Mouse (Mus musculus): ENCODE data around the gene Naa40.

Naa40 gene

DNA sequence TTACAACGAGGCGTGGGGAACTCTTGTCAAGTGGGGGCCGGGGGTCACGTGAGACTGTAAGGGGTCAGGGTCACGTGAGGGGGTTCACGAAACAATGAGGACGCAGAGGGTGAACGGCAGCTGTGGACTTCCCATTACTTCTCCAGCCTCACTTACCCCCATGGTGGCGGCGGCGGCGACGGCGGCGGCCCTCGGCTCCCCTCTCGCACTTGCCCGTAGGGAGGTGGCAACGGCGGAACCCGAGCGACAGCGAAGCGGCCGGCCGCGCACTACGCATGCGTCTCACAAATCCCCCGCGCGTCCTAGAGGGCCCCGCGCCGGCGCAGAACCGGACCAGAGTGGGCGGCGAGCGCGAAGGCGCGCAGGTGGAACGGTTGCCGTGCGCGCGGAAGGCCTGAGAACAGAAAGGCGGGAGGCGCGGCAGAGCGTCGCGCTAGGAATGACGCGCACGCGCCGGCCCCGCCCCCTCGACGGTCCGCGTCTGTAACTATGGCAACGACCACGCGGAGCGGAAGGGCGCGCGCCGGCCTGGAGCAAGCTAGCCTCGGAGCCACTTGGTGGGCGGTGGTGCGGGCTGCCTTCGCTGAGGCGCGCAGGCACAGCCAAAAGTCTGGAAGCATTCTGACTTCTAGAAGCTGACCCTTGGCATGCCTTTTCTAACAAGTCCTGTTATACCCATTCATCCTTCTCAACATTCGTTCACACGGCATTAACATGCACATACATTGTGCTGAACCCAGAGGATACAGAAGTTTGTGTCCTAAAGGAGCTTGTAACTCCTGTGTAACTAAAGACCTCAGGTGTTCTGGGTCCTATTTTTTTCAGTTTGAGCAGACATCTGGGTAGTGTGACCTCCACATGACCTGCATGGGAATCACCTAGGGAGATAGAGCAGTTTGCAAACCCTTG lies at the start of gene Naa40:
Gene Naa40, minus strand, starts transcription at position 402 of the 909 bp plus-strand sequence.
- peak; percentile 94 for DNase-seq (ENCODE audit: extremely low read depth, insufficient read length, low spot score)

DNA sequence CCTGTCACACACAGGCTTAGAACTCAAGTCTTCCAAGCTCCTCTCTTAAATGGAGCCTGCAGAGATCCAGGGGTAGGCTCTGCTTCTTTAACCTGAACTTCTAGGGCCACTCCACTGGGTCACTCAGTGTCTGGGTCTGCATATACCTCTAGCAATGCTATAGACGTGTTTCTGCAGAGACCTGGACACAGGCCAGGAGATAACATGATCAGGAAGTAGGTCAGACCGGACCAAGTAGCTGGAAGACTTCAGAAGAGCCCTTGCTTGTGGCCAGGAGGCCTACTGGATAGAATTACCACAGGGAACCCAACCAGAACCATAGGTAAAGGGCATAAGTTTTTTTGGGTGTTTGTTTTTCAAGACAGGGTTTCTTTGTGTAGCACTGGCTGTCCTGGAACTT lies 48.8 kb upstream of the Naa40 start:
- DNase-seq (ENCODE audit: extremely low read depth, insufficient read length, low spot score), result no peak

DNA sequence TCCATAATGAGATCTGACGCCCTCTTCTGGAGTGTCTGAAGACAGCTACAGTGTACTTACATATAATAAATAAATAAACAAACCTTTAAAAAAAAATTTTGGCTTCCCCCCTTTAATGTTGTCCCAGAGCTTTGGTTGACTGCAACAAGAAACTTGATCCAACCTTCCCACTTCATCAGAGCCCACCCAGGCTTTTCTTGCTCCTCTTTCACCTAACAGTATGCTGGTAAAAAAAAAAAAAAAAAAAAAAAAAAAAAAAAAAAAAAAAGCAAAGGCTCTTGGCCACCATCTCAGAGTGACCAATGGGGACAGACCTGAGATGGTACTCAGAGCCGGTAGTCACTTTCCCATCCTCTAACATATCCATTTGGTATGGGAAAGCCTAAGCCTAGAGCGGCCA lies 47.3 kb upstream of the Naa40 start:
- DNase-seq (ENCODE audit: extremely low read depth, insufficient read length, low spot score), result no peak

DNA sequence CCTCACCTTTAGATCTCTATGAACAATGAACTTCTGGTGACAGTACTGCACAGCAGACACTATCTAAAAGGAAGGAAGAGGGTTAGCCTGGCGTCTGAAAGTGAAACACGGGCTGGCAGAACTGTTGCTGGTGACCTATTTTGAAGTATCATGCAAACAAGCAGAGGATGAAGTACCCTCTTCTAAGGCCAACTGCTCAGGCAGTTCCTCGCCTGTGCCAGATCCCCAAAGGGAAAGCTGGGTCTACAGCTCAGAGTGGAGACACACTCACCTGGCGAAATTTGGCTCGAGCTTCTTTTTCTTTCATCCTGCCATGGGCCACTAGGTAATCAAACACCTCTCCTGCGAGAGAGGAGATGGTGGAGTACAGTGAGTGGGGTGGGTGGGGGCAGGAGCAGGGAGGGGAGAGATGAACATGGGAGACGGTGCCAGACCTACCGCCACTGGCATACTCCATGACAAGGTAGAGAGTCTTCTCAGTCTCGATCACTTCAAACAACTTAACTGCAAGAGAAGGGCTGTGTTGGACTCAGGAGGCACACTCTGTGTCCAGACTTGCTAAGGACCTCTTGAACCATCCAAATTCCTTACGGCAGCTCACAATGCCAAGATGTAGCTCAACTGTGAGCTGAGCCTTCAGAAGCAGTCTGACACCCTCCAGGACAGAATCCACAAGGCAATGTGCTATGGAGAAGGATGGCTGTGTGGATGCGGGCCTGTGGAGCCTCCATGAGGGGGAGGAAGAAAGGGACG lies 45.8 kb upstream of the Naa40 start:
- no peak for DNase-seq (ENCODE audit: extremely low read depth, insufficient read length, low spot score)

DNA sequence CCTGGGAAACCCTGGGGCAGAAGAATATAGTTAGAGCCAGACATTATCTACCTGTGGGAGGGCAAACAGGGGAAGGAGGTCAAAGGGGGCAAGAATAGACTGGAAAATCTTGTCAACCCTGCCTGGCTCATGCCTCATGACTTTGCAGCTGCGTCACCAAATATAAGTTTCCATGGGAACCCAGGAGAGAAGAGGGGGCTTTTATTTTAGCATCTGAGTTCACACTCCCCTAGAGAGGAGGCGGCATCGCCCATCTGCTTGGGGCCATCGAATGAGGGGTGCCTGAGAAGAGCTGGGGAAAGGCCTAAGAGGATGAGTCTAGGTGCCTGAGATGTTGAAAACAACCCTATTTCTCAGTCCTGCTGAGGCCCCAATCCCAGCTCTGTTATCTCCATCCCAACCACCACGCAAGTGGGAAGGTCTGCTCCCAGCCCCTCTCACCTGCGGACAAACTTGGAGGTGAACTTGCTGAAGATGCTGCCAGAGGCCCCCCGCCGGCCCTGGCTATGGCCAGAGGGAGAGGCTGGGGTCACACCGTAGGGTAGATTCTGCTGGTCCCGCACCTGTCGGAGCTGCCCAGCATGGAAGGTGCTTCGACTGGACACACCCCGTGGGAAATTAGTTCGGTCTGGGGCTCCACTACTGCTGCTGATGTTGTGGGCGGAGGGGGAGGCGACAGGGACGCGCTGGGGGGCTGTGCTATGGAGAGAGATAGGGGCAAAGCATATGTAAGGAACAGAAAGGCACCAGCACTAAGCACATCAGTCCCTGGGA lies 39.8 kb upstream of the Naa40 start:
- no peak for DNase-seq (ENCODE audit: extremely low read depth, insufficient read length, low spot score)

DNA sequence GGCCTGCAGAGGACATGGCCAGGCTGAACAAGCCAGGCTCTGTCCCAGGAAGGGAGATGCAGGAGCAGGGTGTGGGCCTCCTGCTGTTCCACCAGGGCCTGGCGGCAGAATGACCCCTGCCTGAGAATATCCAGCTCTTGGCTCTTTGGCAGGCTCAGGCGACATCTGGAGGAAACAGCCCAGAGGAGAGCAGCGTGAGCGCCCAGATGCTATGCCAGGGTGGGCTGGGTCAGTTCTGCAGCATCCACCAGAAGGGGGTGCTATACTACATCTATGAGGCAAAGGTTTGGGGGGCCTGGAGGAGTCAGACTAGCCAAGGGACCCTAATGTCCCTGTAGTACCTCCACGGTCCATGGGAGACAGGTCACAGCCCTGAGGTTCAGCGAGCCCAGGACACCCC lies 38.1 kb upstream of the Naa40 start:
- no peak for DNase-seq (ENCODE audit: extremely low read depth, insufficient read length, low spot score)

DNA sequence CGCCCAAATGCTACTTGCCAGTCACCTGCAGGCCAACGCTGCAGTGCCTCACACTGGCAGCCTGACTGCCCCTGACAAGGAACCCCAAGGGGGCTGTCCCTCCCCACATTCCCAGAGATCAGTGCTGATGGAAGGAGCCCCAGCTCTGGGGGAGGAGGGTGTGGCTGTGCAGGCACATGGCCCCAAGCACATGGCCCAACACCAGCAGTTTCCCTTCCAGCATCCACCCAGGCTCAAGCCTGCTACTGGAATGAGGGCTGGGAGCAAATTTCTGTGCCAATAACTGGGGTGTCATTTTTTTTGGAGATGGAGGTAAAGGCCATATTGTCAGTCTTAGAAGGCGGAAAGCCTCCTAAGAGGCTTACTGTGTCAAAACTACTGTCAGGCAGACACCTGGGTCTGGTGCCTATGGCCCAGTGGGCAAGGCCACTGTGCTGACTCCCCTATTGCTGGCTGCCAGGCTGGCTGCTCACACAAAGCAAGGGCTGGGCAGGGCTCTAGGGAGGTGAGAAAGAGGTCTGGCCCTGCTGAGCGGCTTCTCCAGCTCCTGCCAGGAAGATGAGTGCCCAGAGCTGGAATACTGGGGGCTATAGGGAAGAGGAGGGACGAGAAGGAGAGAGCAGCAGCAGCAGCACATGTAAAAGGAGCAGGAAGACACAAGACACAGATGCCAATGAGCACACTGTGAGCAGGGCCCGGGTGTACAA lies 37.4 kb upstream of the Naa40 start:
- no peak for DNase-seq (ENCODE audit: extremely low read depth, insufficient read length, low spot score)

DNA sequence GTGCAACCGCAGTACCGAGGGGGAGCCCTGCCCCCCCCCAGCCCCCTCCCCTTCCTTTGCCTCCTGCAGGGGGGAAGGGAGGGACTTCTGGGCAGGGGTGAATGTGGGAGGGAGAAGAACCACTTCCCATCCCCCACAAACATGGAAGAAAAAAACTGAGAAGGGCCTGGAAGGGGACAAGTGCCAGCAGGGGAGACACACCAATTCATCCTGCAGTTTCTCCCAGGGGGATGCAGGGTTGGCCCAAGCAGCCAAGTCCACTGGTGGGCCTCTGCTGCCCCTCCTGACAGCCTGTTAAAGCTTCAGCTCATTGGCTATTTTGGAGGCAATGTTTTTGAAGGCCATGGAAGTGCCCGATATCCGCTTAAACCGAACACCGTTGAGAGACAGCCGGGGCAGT lies 35.8 kb upstream of the Naa40 start:
- no peak for DNase-seq (ENCODE audit: extremely low read depth, insufficient read length, low spot score)

DNA sequence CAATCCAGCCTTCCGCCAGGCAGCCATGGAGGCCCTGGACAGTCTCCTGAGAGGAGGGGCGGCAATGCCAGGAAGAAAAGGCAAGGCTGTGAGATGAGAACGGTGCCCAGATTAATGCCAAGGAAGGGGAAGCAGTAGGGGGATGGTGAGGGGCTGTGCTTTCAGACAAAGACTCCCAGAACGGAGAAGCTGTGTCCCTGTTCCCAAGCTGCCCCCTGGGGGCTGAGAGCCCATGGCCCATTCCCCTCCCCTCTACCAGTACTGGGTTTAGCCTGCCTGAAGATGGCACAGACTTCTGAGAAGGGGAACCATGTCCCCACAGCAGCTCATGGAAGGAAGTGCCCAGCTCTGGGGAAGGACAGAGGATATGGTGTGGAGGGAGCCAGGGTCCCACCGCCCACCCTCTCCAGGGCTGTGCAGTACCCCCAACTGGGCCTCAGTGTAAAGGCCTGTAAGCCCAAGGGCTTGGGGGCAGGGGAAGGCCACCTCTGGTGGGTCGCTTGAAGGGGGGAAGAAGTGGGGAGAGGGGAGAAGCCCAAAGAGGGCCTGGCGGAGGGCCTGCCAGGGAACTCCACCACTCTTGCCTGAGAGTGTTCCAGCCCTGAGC lies 35.2 kb upstream of the Naa40 start:
- no peak for DNase-seq (ENCODE audit: extremely low read depth, insufficient read length, low spot score)

DNA sequence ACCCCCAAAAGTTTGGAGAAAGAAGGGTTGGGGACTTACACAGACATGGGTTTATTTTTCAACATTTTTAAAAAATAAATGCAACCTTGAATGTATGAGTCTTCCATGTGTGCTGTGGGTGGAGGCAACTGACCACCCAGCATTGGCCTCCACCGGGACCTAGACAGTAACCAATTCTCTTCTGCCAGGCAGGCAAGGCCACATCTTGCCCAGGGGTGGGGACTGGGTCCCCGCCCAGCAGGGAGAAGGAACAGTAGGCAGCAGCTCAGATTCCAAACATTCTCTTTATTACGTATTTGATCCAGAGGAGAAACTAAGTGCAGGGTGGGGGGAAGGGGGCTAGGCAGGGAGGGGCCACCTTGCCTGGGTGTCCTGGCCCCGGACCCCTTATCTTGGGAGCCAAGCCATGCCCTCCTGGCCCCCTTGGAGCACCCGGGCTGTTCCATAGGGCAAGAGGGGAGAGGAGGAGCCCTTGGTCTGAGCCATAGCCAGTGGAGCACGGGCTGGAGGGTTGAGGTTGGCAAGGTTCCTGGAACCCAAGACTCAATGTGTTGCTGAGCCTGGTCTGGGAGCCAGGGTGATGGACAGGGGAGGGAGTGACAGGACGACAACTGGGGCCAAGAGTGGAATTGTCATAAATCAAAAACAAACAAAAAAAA lies 34.3 kb upstream of the Naa40 start:
- no peak for DNase-seq (ENCODE audit: extremely low read depth, insufficient read length, low spot score)

DNA sequence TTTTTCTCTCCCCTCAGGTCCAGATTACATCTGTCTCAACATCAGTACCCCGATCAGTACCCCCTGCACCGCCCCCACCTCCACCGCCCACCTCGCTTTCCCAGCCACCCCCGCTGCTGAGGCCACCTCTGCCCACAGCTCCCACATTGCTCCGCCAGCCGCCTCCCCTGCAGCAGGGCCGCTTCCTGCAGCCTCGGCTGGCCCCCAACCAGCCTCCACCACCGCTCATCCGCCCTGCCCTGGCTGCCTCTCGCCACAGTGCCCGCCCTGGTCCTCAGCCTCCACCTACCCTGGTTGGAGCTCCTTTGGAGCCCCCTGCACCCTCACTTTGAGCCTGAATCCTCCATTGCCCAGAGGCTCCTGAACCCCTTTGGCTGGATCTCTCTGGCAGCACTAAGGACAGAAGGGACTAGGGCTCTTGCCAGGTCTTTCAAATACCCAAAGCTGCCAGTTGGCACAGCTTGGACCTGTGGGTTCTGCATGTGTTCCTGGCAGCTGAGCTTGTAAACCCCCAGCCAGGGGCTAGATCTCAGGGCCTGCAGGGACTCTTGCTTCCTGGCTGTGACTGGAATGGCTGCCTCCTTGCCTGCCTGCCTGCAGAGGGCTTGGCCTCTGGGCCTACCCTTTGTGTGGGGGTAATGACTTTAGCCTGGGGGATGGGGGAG lies 33.5 kb upstream of the Naa40 start:
- no peak for DNase-seq (ENCODE audit: extremely low read depth, insufficient read length, low spot score)

DNA sequence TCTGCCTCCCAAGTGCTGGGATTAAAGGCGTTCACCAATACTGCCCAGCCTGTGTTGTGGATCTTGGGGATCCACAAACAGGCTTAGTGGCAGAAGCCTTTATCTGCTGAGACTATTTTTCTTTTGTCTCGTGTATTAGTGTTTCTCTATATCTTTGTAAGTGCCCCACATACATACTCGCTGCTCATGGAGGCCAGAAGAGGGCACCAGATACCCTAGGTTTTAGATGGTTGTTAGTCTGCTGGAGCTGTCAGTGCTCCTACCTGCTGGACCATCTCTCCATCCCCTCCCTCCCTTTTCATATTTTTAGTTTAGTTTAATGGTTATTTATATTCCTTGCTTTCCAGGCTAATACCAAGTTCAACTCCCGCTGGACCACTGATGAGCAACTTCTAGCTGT lies 32.5 kb upstream of the Naa40 start:
- no peak for DNase-seq (ENCODE audit: extremely low read depth, insufficient read length, low spot score)

DNA sequence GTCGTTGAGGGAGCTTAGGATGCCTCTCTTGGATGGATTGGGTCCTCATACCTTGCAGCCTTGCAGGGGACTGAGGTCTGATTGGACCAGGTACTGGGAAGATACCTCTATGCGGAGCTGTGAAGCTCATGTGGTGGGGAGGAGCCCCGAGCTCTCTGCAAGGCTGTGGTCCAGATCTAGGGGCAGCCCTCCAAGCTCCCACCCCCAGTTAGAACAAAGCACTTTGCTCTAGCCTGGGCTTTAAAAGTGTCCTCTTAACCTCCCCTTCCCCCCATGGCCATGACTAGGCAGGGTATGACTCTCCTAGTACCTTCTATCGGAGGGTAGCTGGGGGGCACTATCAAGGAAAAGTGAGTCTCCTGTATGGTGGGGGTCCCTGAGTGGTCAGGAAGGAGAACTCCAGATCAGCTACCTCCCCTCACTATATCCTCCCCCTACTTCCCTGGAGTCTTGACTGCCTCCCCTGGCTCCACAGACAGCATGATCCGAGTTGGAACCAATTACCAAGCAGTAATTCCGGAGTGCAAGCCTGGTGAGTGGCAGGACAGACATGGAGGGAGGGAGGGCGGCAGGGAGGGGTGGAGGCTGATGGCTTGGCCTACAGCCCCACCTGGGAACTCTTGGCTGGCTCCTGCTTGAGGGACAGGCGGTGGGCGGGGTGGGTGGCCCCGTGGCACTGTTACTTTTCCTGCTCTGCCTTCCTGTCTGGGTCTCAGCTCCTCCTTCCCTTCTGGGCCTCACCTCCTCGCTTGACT lies 28.5 kb upstream of the Naa40 start:
- DNase-seq (ENCODE audit: extremely low read depth, insufficient read length, low spot score), result peak; percentile 54

DNA sequence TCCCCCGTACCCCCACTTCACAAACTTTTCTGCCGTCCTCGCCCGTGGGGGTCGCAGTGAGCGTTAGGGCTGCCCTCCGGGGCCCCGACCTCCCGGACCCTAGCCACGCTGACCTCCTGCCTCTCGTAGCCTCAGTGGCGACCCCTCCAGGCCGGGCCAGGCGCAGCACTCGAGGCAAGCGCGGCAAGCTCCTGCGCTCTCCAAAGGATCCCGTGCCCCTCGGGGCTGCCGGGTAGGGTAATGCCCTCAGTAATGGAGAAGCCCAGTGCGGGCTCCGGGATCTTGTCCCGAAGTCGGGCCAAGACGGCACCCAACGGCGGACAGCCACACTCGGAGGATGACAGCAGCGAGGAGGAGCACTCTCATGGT lies 27.7 kb upstream of the Naa40 start:
- DNase-seq (ENCODE audit: extremely low read depth, insufficient read length, low spot score), result peak; percentile 83

DNA sequence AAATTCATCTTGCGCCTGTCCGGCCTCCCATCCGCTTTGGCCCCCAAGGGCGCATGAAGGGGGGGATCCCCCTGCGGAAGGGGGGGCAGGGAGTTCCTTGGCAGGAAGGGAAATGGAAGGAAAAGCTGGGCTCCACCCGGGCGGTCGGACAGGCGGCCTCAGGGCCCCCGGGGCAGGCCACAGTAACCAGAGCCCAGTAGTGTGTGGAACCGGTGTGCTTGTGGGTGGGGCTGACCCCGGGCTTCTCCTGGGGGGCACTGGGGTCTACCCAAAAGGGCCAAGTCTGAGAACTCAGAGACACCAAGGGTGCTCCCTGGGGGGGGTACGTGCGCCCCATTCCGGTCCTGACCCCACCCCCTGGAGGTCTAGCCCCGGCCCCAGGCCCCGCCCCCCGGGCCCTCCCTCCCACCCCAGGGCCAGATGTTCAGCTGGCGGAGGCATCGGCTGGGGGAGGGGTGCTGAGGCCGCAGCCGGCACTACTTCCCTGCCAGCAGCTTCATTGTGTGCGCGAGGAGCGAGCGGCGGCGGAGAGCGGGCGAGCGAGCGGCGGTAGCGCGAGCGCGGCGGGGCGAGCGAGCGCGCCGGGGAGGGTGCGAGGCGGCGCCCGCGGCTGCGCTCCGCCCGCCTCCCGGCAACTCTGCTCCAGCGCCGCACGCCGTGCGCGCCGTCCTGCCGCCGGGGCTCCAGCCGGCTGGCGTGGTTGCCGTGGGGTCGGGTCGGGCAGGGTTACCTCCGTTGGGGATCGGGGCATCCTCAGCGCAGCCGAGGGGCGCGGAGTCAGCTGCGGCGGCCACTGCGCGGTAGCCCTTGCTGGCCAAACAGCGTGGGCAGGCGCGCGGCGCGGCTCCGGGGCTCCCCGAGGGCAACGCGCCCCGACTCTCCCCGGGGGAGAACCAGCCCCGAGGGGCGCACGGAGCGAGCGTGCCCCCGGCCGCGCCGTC lies 27.1 kb upstream of the Naa40 start:
- DNase-seq (ENCODE audit: extremely low read depth, insufficient read length, low spot score), result peak; percentile 73

DNA sequence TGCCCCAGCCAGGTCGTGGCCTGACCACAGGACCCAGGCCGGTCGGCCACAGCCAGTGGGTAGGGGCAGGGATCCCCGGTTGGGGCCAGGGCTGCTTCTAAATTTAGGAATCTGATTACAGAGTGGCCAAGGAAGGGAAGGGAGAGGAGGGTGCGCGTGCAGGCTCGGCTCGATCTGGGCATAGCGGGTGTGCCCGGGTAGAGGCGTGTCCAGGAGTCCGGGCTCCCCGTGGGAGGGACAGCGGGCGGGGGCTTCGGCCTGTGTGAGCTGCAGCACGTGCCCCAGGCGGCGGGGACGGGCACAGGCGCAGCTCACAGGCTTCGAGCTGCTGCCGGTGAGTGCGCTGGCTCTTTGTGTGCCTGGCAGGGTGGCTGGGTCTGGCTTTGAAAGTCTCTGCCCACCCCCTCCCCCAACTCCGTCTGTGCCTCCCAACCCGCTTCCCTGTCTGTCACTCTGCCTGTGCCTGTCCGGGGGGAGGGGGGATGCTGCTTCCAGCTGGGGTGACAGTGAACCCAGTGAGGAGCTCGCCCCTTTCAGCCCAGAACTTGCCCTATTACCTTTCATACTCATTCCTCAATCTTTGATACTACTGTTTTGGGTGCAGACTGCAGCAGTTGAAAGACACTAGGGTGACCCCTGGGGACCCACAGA lies 26.2 kb upstream of the Naa40 start, which contains the start of gene Rcor2:
Gene Rcor2, plus strand, starts transcription at position 235 of the 651 bp plus-strand sequence.
- DNase-seq (ENCODE audit: extremely low read depth, insufficient read length, low spot score), result peak; percentile 81

DNA sequence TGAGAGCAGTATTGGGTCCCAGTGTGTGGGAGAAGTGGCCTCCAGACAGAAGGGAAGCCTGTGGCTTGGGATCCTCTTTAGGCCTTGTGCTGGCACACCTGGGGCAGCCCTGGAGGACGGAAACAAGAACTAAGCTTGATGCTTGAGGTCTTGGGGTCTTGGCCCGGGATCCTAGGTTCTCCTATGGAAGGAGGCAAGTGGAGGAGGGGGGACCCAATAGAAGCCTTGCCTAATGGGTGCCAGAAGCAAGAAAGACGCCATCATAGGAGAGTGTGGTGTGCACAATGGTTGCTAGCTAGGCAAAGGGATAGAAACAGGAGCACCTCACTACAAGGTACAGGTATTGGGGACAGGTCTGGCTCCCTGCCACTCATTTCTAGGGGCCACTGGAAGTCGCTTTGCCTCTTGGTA lies 25.4 kb upstream of the Naa40 start:
- DNase-seq (ENCODE audit: extremely low read depth, insufficient read length, low spot score), result no peak

Data from 3134 (cell line).